Mouse (Mus musculus): ENCODE measurements around the gene Kcnd2. TPM values are rescaled to one million over a fixed set of nuclear protein-coding genes. Genes with fewer than 3 reads are reported as not detected.

Kcnd2 gene
- polyA plus RNA-seq, 2 experiments = 2.8 to 5.4 TPM

- no peaks in the 10 kb centered on the region for H3K9me3 ChIP-seq (ENCODE audit: control insufficient read depth, low read length)
- no peak overlapping the region for H3K27ac ChIP-seq (replicated peaks; ENCODE audit: low read depth, low read length)
- no peak overlapping the region for H3K9ac ChIP-seq (ENCODE audit: low read depth, low read length, severe bottlenecking)
- H3K4me3 ChIP-seq (replicated peaks; ENCODE audit: low read length) = no peak overlapping the region
- DNase-seq (ENCODE audit: low spot score) (no peak), ATAC-seq (ENCODE audit: low FRiP score, low read depth) (no peak)
- no peaks in the 10 kb centered on the region for H3K36me3 ChIP-seq (ENCODE audit: control insufficient read depth, insufficient read depth, low read length)
- no peak for TF ChIP-seq POLR2A (IDR thresholded peaks at IDR 0.05; ENCODE audit: borderline replicate concordance, extremely low read depth, insufficient read depth, insufficient read length)
- no peaks in the 10 kb centered on the region for H3K4me1 ChIP-seq (ENCODE audit: control insufficient read depth, insufficient read depth, low read length)
- no peaks in the 10 kb centered on the region for H3K27me3 ChIP-seq (ENCODE audit: control insufficient read depth, insufficient read depth, low read length)
- WGBS = 62% methylated on average over 4 of the region's 4 CpGs
- H3K4me2 ChIP-seq (replicated peaks; ENCODE audit: low read depth, low read length, severe bottlenecking) = no peak overlapping the region
Observed at GRCm38 (mm10) chr6:21424202-21424785, 209.0 kb downstream of the Kcnd2 start.

GRCm38 (mm10) chr6:21431120-21431519, 215.8 kb downstream of the Kcnd2 start:
- no peak overlapping the region for H3K27ac ChIP-seq (replicated peaks; ENCODE audit: low read depth, low read length)
- H3K4me2 ChIP-seq (replicated peaks; ENCODE audit: low read depth, low read length, severe bottlenecking) = no peak overlapping the region
- WGBS = 94% methylated on average over 1 of the region's 1 CpGs
- no peak overlapping the region for H3K9ac ChIP-seq (ENCODE audit: low read depth, low read length, severe bottlenecking)
- ATAC-seq (ENCODE audit: low FRiP score, low read depth) = no peak
- no peak for DNase-seq (ENCODE audit: low spot score)
- no peaks in the 10 kb centered on the region for H3K36me3 ChIP-seq (ENCODE audit: control insufficient read depth, insufficient read depth, low read length)
- no peaks in the 10 kb centered on the region for H3K4me1 ChIP-seq (ENCODE audit: control insufficient read depth, insufficient read depth, low read length)
- H3K4me3 ChIP-seq (replicated peaks; ENCODE audit: low read length) = no peak overlapping the region
- no peaks in the 10 kb centered on the region for H3K27me3 ChIP-seq (ENCODE audit: control insufficient read depth, insufficient read depth, low read length)
- H3K9me3 ChIP-seq (ENCODE audit: control insufficient read depth, low read length) = no peaks in the 10 kb centered on the region
- TF ChIP-seq POLR2A (IDR thresholded peaks at IDR 0.05; ENCODE audit: borderline replicate concordance, extremely low read depth, insufficient read depth, insufficient read length) = no peak

DNA sequence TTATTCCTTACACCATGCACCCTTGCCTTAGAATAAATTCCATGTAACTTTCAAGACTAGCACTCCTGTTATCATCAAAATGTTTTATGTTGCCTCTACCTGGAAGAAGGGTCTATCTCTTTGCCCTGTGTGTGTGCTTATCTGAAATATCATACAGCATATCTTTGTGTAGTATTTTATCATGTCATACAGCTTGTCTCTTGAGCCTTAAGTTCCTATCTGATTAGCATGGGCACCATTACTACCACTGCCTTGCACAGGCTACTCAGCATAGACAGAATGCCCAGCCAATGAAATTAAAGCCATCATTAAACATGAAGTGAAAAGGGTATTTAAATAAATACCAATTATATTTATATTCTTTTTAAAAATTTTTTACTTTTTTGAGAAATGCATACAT, 249.4 kb downstream of the Kcnd2 start:
- TF ChIP-seq POLR2A (IDR thresholded peaks at IDR 0.05; ENCODE audit: borderline replicate concordance, extremely low read depth, insufficient read depth, insufficient read length) = no peak
- DNase-seq (ENCODE audit: low spot score) (no peak), ATAC-seq (ENCODE audit: low FRiP score, low read depth) (no peak)
- H3K27me3 ChIP-seq (ENCODE audit: control insufficient read depth, insufficient read depth, low read length) = no peaks in the 10 kb centered on the region
- no peaks in the 10 kb centered on the region for H3K36me3 ChIP-seq (ENCODE audit: control insufficient read depth, insufficient read depth, low read length)
- no peak overlapping the region for H3K4me2 ChIP-seq (replicated peaks; ENCODE audit: low read depth, low read length, severe bottlenecking)
- no peak overlapping the region for H3K27ac ChIP-seq (replicated peaks; ENCODE audit: low read depth, low read length)
- H3K9ac ChIP-seq (ENCODE audit: low read depth, low read length, severe bottlenecking) = no peak overlapping the region
- no peak overlapping the region for H3K4me3 ChIP-seq (replicated peaks; ENCODE audit: low read length)
- H3K4me1 ChIP-seq (ENCODE audit: control insufficient read depth, insufficient read depth, low read length) = no peaks in the 10 kb centered on the region
- no peaks in the 10 kb centered on the region for H3K9me3 ChIP-seq (ENCODE audit: control insufficient read depth, low read length)

GRCm38 (mm10) chr6:21471891-21472544, 256.7 kb downstream of the Kcnd2 start:
- no peak overlapping the region for H3K4me2 ChIP-seq (replicated peaks; ENCODE audit: low read depth, low read length, severe bottlenecking)
- H3K9me3 ChIP-seq (ENCODE audit: control insufficient read depth, low read length) = no peaks in the 10 kb centered on the region
- TF ChIP-seq POLR2A (IDR thresholded peaks at IDR 0.05; ENCODE audit: borderline replicate concordance, extremely low read depth, insufficient read depth, insufficient read length) = no peak
- DNase-seq (ENCODE audit: low spot score) (no peak), ATAC-seq (ENCODE audit: low FRiP score, low read depth) (no peak)
- H3K4me3 ChIP-seq (replicated peaks; ENCODE audit: low read length) = no peak overlapping the region
- no peaks in the 10 kb centered on the region for H3K4me1 ChIP-seq (ENCODE audit: control insufficient read depth, insufficient read depth, low read length)
- no peak overlapping the region for H3K27ac ChIP-seq (replicated peaks; ENCODE audit: low read depth, low read length)
- H3K27me3 ChIP-seq (ENCODE audit: control insufficient read depth, insufficient read depth, low read length) = no peaks in the 10 kb centered on the region
- H3K9ac ChIP-seq (ENCODE audit: low read depth, low read length, severe bottlenecking) = no peak overlapping the region
- no peaks in the 10 kb centered on the region for H3K36me3 ChIP-seq (ENCODE audit: control insufficient read depth, insufficient read depth, low read length)
- WGBS = 57% methylated on average over 1 of the region's 1 CpGs

GRCm38 (mm10) chr6:21482714-21483113, 267.4 kb downstream of the Kcnd2 start:
- no peak overlapping the region for H3K9ac ChIP-seq (ENCODE audit: low read depth, low read length, severe bottlenecking)
- no peaks in the 10 kb centered on the region for H3K9me3 ChIP-seq (ENCODE audit: control insufficient read depth, low read length)
- DNase-seq (ENCODE audit: low spot score) (no peak), ATAC-seq (ENCODE audit: low FRiP score, low read depth) (no peak)
- no peak overlapping the region for H3K4me2 ChIP-seq (replicated peaks; ENCODE audit: low read depth, low read length, severe bottlenecking)
- WGBS = 75% methylated on average over 2 of the region's 2 CpGs
- no peak for TF ChIP-seq POLR2A (IDR thresholded peaks at IDR 0.05; ENCODE audit: borderline replicate concordance, extremely low read depth, insufficient read depth, insufficient read length)
- no peaks in the 10 kb centered on the region for H3K4me1 ChIP-seq (ENCODE audit: control insufficient read depth, insufficient read depth, low read length)
- H3K27me3 ChIP-seq (ENCODE audit: control insufficient read depth, insufficient read depth, low read length) = no peaks in the 10 kb centered on the region
- H3K4me3 ChIP-seq (replicated peaks; ENCODE audit: low read length) = no peak overlapping the region
- H3K36me3 ChIP-seq (ENCODE audit: control insufficient read depth, insufficient read depth, low read length) = no peaks in the 10 kb centered on the region
- no peak overlapping the region for H3K27ac ChIP-seq (replicated peaks; ENCODE audit: low read depth, low read length)

All from limb, embryonic 14.5 days (tissue).